19 mouse cellular contexts compared by ENCODE assay signal in the genomic region with DNA sequence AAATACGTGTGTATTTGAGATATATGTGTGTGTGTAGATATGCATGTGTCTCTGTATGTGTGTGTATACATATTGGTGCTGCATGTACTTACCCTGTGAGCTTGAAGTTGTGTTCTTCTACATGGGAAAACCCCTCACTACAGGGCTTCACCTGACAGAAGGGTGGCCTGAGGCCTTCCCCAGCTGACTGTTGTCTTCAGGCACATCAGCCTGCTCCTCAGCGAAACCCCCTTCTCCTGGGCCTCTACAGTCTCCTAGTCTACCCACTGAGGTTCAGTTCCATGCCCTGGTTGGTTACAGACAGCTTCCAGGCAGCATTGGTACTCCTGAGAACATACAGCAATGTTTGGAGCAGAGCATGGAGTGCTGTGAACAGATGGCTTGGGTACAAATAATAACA.
DNase-seq lines count a peak whose midpoint lies in the region; ATAC-seq and TF ChIP-seq lines count a peak whose summit lies in the region.
"Had no signal": no experiment of that assay in that cellular context is flagged by ENCODE, and none has a peak within 500 bp of the region (broad histone marks: within the 10 kb centered on the region; RNA-seq: fewer than 3 reads in every experiment).

No protein-coding gene starts in this region.

- no peak overlapping the region for H3K9ac ChIP-seq in heart, postnatal 0 days (replicated peaks; ENCODE audit: low read depth, low read length)
- no peak overlapping the region for H3K9ac ChIP-seq in CH12.LX (ENCODE audit: insufficient read depth, low read depth)
- H3K9ac ChIP-seq: limb, embryonic 15.5 days; midbrain, embryonic 15.5 days; neural tube, embryonic 12.5 days had no signal

- no peaks in the 10 kb centered on the region for H3K27me3 ChIP-seq in heart, postnatal 0 days (ENCODE audit: control insufficient read depth, insufficient read depth, low read length)
- no peaks in the 10 kb centered on the region for H3K27me3 ChIP-seq in CH12.LX (replicated peaks)
- H3K27me3 ChIP-seq: limb, embryonic 15.5 days; neural tube, embryonic 12.5 days had no signal

- no peak for DNase-seq in heart, postnatal 0 days (ENCODE audit: low spot score)
- DNase-seq in heart, postnatal 4 days = no peak
- peak; percentile 59 for DNase-seq in CH12.LX (ENCODE audit: extremely low read depth)
- peak; percentile 56 for DNase-seq in thymus, postnatal 25 days
- no peak for DNase-seq in MN1 (ENCODE audit: low spot score)
- DNase-seq: cerebellum, postnatal 25 days; heart, adult 11 months; kidney, adult 11 months; layer of hippocampus, adult 9-11 months; lung, adult 18-20 months; right cerebral cortex, postnatal 4 days had no signal

- H3K36me3 ChIP-seq in heart, postnatal 0 days (replicated peaks; ENCODE audit: control insufficient read depth, insufficient read depth, low read length) = peaks cover 4% of the 10 kb centered on the region; the same call in 1 of the 2 replicates
- peaks cover 0 to 5% of the 10 kb centered on the region in 2 experiments for H3K36me3 ChIP-seq in CH12.LX (replicated peaks in 1 of 2; ENCODE audit: control insufficient read depth in 1 of 2, insufficient read depth in 1 of 2, low read length in 1 of 2)
- H3K36me3 ChIP-seq: hindbrain, embryonic 10.5 days; limb, embryonic 15.5 days; midbrain, embryonic 15.5 days; neural tube, embryonic 12.5 days had no signal

- no peak overlapping the region for H3K4me2 ChIP-seq in heart, postnatal 0 days (ENCODE audit: low read depth, low read length)
- peak overlapping the region; percentile 52 for H3K4me2 ChIP-seq in CH12.LX (ENCODE audit: insufficient read depth, low read depth, poor library complexity, severe bottlenecking)
- H3K4me2 ChIP-seq: limb, embryonic 15.5 days; midbrain, embryonic 15.5 days; neural tube, embryonic 12.5 days had no signal

- TF ChIP-seq CTCF in heart, postnatal 0 days (IDR thresholded peaks at IDR 0.05; ENCODE audit: low read depth) = no peak
- TF ChIP-seq CTCF in CH12.LX (conservative IDR thresholded peaks at IDR 0.05 in 1 of 2, IDR thresholded peaks at IDR 0.05 in 1 of 2; ENCODE audit: low read depth in 2 of 2, low read length in 2 of 2) = no peak
- no peak for TF ChIP-seq CTCF in embryonic fibroblast, embryonic 13.5 days (IDR thresholded peaks at IDR 0.05; ENCODE audit: borderline replicate concordance, insufficient read depth, low read length)

- in situ Hi-C loops in CH12.LX (cut with MboI; ENCODE audit: low pct_ligation_motif_present, low pct_unique_long_range_greater_than_20kb, low sequenced_read_pairs) = no loop called here

- no peak overlapping the region for H3K4me3 ChIP-seq in heart, postnatal 0 days (ENCODE audit: low read depth, low read length)
- H3K4me3 ChIP-seq in CH12.LX (replicated peaks in 1 of 3; ENCODE audit: low read depth in 2 of 3, low read length in 2 of 3, poor library complexity in 1 of 3) = no peak overlapping the region
- H3K4me3 ChIP-seq in embryonic fibroblast, embryonic 13.5 days (ENCODE audit: insufficient read depth, low read length) = no peak overlapping the region
- H3K4me3 ChIP-seq: hindbrain, embryonic 10.5 days; limb, embryonic 15.5 days; midbrain, embryonic 15.5 days; neural tube, embryonic 12.5 days had no signal

- no peaks in the 10 kb centered on the region for H3K79me2 ChIP-seq in CH12.LX (replicated peaks; ENCODE audit: control insufficient read depth, extremely low read depth, insufficient read depth, poor library complexity, severe bottlenecking)

- 87% methylated on average over 2 of the region's 2 CpGs for WGBS in heart, postnatal 0 days

- no peak for TF ChIP-seq RAD21 in CH12.LX (IDR thresholded peaks at IDR 0.05; ENCODE audit: low read depth, low read length)

- no peak for TF ChIP-seq EP300 in heart, postnatal 0 days (IDR thresholded peaks at IDR 0.05; ENCODE audit: low read depth)
- TF ChIP-seq EP300 in CH12.LX (IDR thresholded peaks at IDR 0.05; ENCODE audit: low read length) = peak; percentile 68

- peaks cover 12% of the 10 kb centered on the region for H3K4me1 ChIP-seq in heart, postnatal 0 days (ENCODE audit: control insufficient read depth, insufficient read depth)
- H3K4me1 ChIP-seq in CH12.LX (ENCODE audit: control insufficient read depth in 1 of 2, insufficient read depth in 2 of 2) = peaks cover 44 to 77% of the 10 kb centered on the region in 2 experiments
- H3K4me1 ChIP-seq in embryonic fibroblast, embryonic 13.5 days (ENCODE audit: control insufficient read depth, insufficient read depth, low read length) = peaks cover 22% of the 10 kb centered on the region

- no peak for ATAC-seq in heart, postnatal 0 days (ENCODE audit: insufficient read depth, low read depth)
- ATAC-seq in erythroblast, adult 5-6 weeks (replicated peaks; ENCODE audit: low FRiP score, poor library complexity, severe bottlenecking) = no peak
- ATAC-seq: forebrain, embryonic 14.5 days; midbrain, embryonic 15.5 days had no signal

- dilution Hi-C loops in CH12.LX (cut with MboI; ENCODE audit: extremely low pct_ligation_motif_present, extremely low pct_unique_long_range_greater_than_20kb, low sequenced_read_pairs) = no loop called here

- H3K27ac ChIP-seq in heart, postnatal 0 days (ENCODE audit: low read depth) = peak overlapping the region; percentile 61; the same call in 1 of the 2 replicates
- peak overlapping the region; percentile 66 for H3K27ac ChIP-seq in CH12.LX (ENCODE audit: insufficient read depth, low read depth)
- H3K27ac ChIP-seq in embryonic fibroblast, embryonic 13.5 days (ENCODE audit: insufficient read depth, low read length) = peak overlapping the region; percentile 23; the same call in 1 of the 2 replicates
- H3K27ac ChIP-seq: limb, embryonic 15.5 days; macrophage; midbrain, embryonic 15.5 days; neural tube, embryonic 12.5 days had no signal

- TF ChIP-seq POLR2A in CH12.LX (IDR thresholded peaks at IDR 0.05; ENCODE audit: low read depth, low read length) = no peak
- no peak for TF ChIP-seq POLR2A in embryonic fibroblast, embryonic 13.5 days (IDR thresholded peaks at IDR 0.05; ENCODE audit: low read depth, low read length)

- no peaks in the 10 kb centered on the region for H3K9me3 ChIP-seq in heart, postnatal 0 days (replicated peaks; ENCODE audit: control insufficient read depth, low read length)
- H3K9me3 ChIP-seq in CH12.LX (replicated peaks; ENCODE audit: low read length) = no peaks in the 10 kb centered on the region
- H3K9me3 ChIP-seq: hindbrain, embryonic 10.5 days; limb, embryonic 15.5 days; midbrain, embryonic 15.5 days; neural tube, embryonic 12.5 days had no signal

TF ChIP-seq in CH12.LX, 34 proteins besides CTCF, POLR2A, EP300 and RAD21:
- TF ChIP-seq IRF4 (IDR thresholded peaks at IDR 0.05; ENCODE audit: low read depth, low read length) (0 out of 2 replicates have a peak, but pooled peaks have one; percentile 35), TCF12 (IDR thresholded peaks at IDR 0.05; ENCODE audit: low read depth, low read length) (peak; percentile 65; the same call in 1 of the 2 replicates), MXI1 (IDR thresholded peaks at IDR 0.05; ENCODE audit: low read depth, low read length) (no peak), BHLHE40 (IDR thresholded peaks at IDR 0.05; ENCODE audit: low read depth, low read length) (peak; percentile 89), JUND (conservative IDR thresholded peaks at IDR 0.05; ENCODE audit: low read depth, low read length) (no peak), HCFC1 (IDR thresholded peaks at IDR 0.05; ENCODE audit: low read depth, low read length) (no peak), USF2 (conservative IDR thresholded peaks at IDR 0.05; ENCODE audit: low read depth, low read length) (no peak), TBP (conservative IDR thresholded peaks at IDR 0.05; ENCODE audit: low read depth, low read length) (no peak), ZC3H11A (IDR thresholded peaks at IDR 0.05; ENCODE audit: low read depth, low read length) (no peak), MAX (IDR thresholded peaks at IDR 0.05; ENCODE audit: low read length) (no peak), USF1 (IDR thresholded peaks at IDR 0.05; ENCODE audit: low read depth, low read length) (no peak), ZKSCAN1 (IDR thresholded peaks at IDR 0.05; ENCODE audit: borderline replicate concordance, low read depth, low read length) (no peak), MEF2A (IDR thresholded peaks at IDR 0.05; ENCODE audit: borderline replicate concordance, low read depth, low read length) (peak; percentile 50; the same call in 1 of the 2 replicates), NRF1 (IDR thresholded peaks at IDR 0.05; ENCODE audit: low read depth, low read length) (no peak), GABPA (IDR thresholded peaks at IDR 0.05; ENCODE audit: insufficient replicate concordance, low read depth, low read length) (no peak), RCOR1 (conservative IDR thresholded peaks at IDR 0.05; ENCODE audit: low read depth, low read length) (no peak), CHD2 (IDR thresholded peaks at IDR 0.05; ENCODE audit: low read length) (no peak), ETS1 (conservative IDR thresholded peaks at IDR 0.05; ENCODE audit: low read depth, low read length) (peak; percentile 92)

Comparison
In these comparisons a context has a peak if more than half of its experiments do, and no peak if none do; other contexts are left out.
1. DNase-seq: peak in CH12.LX (single experiment) and thymus, postnatal 25 days (single experiment); none in heart, postnatal 0 days (single experiment), heart, postnatal 4 days (single experiment) and MN1 (single experiment).
2. Peak in every context shown above with its lines, with median percentiles within 50 percentile points of each other: H3K27ac ChIP-seq.